Mouse (Mus musculus) cerebral cortex, adult 2 months (tissue): ENCODE data around the gene Zbtb14.

Experiments
- WGBS: fragments of 180-500 bp; shearing (Covaris S2); methylation state at CpG from one replicate; pipeline ENCODE4 v1.1.7; 2018; 5-methylcytosine and 5-hydroxymethylcytosine counted together

The Zbtb14 gene

GRCm38 (mm10) chr17:69382511-69383100 lies at the start of gene Zbtb14:
Gene Zbtb14 (plus strand): TSS chr17:69383050.
- WGBS, result under 1% methylated on average over 72 of the region's 72 CpGs

DNA sequence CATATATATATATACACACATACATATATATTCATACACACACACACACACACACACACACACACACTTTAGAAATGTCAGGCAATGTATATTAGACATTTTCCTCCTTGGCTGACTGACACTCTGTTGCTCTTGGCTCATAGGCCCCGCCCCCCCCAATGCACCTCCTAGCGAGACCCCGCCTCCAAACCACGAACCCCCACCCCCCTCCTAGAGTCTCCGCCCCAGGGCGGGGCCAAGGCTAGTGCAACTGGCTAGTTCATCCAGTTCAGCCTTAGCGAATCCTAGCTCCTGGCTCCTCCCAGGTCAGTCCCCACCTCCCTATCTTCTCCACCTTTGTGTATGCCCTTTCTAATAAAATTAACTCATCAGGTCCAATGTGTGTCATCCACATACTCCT lies 36.8 kb upstream of the Zbtb14 start:
- WGBS, result 92% methylated on average over 7 of the region's 7 CpGs

- WGBS, result 20% methylated on average over 8 of the region's 8 CpGs
These were observed 33.8 kb upstream of the Zbtb14 start for GRCm38 (mm10) chr17:69349014-69349531.

DNA sequence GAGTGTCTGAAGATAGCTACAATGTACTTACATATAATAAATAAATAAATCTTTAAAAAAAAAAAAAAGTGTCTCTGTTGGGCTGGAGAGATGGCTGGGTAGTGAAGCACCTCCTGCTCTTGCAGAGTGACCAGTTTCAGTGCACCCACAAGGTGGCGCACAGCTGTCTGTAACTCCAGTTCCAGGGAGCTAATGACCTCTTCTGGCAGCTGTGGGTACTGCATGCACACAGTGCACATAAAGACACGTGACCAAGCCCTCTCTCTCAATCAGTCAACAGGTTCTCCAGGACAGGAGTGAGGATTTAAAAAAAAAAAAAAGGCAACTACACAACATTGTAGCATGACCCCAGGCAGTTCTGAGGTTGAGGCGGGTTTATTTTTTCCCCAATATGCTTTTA lies 17.8 kb upstream of the Zbtb14 start:
- 89% methylated on average over 3 of the region's 3 CpGs for WGBS

DNA sequence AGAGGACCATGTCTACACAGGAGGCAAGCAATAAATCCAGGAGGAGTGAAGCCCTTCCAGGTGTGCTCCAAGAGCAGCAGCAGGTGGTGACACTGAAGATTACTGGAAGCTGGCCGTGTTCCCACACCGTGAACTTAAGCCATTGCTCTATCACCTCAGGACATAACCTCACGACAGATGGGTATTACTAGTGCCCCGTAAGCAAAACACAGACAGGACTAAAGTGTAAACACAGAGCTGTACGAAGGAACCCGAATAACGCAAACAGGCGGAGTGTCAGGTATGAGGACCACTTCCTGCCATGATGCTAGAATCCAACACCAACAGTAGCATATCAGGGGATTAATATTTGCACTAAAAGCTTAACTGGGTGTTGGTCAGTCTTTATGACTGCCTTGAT lies 2.0 kb upstream of the Zbtb14 start:
- WGBS, result 97% methylated on average over 8 of the region's 8 CpGs

DNA sequence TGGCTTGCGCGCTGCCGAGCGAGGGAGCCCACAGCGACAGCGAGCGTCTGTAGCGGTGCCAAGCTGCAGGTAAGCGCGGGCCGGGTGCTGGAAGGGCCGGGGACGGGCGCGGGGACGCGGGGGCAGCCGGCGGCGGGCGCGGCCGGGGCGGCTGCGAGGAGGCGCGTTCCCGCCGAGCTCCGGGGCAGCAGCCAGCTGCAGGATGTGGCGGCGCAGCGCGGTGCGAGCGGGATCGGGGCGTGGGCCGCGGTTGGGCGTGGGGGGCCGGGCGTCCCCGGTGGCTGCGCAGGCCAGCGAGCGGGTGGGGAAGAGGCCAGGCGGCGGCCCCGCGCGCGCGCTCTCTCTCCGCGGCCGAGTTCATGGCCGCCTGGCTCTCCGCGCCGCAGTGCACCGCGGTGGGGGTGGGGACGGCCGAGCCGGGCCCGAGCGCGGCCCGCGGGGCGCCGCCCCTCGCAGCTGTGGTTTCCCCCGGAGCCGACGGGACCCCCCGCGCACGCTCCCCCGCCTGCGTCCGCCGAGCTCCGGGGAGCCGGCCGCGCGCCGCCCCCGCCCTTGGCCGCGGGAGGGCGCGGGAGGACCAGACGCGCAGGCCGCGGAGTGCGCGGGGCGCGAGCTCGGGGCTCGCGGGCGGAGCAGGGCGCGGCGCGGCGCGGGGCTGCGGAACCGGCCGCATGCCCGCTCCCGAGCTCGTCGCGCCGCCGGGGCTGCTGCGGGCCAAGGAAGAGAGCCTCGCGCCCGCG lies 521 bp downstream of the Zbtb14 start:
- WGBS, result 2% methylated on average over 115 of the region's 128 CpGs

DNA sequence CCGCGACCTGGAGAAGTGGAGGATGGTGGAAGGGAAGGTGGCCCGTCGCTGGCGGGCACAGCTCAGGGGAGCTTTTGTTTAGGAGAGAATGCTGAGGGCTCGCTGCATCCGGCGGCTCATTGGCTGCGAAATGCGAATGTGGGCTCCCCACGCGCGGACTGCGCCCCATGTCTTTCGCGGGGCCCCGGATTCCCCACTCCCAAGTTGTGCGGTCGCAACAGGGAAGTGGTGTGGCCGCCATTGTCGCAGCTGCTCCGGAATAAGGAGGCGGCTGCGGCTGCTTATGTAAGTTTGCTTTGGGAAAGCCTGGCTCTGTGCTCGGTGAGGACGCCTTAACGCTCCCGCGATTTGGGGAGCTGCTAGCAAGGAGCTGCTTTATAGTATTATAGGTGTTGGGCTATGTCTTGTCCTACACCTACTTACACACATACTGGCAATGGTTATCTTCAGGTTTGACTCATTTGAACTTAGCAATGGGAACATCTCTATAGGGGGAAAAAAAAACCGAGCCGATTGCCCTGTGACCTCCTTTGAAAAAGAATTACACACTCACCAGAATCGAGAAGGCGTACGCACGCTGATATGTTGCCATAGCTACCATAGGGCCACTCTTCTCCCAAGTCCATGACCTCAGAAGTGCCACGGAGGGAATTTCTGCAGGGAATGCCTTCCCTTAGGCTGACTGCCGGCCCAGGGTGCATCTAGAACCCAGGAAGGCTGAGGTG lies 1.3 kb downstream of the Zbtb14 start:
- 1% methylated on average over 37 of the region's 37 CpGs for WGBS

DNA sequence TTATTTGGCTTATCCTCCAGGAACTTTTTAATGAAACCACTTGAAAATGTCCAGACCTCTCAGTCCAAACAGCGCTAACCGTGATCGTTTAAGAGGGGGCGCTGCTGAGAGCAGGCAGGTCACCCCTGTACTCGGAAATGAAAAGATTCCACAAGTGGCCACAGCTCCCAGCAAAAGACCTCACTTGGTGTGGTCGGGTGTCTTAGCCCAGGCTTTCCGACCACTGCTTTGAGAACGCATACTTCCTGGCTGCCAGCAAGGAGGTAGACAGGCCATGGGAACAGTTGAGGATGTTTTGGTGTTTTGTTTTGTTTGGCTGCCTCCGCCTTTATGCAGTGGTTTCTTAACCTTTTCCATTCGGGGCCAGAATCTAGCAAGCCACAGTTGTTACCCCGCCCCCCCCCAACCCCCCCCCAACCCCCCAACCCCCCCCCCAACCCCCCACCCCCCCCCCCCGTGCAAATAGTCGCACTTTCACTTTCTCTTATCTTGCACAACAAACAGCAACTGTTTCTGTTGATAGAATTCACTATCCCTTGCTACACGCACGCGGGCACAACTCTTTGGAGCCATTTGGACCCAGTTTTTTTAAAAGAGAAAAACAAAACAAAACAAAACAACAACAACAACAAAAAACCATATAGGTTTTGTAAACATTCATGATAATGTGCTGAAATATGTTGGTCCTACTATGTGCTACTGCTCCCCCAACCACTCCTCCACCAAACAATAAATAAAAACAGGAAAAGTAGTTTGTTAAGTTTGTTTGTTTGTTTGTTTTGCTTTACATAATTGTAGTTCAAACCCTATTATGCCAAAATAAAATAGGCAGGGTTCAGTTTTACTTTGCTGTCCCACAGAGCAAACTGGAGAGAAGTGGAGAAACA lies 13.5 kb downstream of the Zbtb14 start:
- WGBS, result 25% methylated on average over 16 of the region's 16 CpGs

DNA sequence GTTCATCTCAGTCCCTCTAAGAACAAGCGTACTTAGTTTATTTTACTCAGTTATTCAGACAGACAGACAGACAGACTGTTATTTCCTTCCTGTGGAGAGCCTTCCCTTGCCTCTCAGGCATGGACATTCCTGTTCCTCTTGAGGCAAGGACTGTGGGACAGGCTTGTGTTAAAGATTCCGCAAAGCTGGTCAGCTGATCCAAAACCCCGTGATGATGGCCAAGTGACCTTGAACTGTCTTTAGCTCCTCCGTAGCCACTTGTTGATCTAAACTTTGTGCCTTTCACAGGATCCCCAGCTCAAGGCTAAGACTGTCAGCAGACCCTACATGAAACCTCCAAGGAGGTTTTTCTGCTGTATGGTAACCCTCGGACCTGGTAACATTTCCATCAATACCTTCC lies 14.3 kb downstream of the Zbtb14 start:
- WGBS, result 58% methylated on average over 5 of the region's 5 CpGs

DNA sequence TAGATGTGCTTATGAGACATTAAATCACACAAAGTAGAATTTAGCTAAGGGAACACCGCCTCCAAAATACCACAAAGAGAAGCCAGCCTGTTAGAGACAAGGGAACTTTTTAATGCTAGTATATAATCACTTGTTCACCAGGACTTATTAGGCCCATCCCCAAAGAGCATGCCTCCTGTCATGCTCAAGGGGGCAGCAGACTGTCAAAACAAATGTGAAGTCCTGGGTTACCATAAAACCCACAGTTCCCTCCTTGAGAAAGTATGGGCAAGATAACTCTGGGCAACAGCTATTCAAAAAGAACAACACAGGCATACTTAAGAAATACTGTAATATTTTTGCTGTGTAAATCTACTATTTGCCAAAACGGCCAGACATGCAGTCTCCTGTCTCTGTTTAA lies 18.3 kb downstream of the Zbtb14 start:
- 76% methylated on average over 2 of the region's 2 CpGs for WGBS

DNA sequence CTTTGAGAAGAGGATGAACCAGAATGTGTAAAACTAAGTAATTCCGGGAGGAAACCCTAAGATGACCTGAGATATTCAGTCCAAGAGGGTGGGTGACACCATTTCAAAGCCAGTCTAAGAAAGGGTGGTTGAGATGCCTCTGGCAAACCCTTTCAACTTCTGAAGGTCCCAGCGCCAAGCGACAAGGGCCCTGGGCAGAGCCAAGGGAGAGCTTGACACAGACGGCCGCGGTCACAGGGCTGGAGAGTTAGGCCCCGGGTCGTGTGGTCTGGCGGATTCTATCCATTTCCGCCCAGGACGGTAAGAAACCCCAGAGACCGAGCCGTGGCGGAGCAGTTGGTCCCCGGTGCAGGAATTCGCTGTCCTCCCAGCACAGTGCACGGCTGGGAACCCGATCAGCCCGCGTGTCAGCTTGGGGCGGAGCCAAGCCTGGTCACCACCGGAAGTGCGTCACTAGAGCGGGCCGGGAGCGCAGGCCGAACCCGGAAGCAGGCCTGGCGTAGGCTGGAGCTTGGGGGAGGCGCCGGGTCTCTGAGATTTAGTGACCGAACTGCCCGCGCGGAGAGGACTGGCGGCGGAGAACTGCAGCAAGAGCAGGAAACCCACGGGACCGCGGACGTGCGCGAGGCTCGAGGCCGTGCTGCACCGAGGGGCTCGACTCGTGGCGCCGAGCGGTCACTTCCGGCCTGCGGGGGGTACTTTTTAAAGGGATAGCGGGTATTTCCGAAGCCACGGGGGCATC lies 34.2 kb downstream of the Zbtb14 start:
- 0% methylated on average over 56 of the region's 56 CpGs for WGBS

DNA sequence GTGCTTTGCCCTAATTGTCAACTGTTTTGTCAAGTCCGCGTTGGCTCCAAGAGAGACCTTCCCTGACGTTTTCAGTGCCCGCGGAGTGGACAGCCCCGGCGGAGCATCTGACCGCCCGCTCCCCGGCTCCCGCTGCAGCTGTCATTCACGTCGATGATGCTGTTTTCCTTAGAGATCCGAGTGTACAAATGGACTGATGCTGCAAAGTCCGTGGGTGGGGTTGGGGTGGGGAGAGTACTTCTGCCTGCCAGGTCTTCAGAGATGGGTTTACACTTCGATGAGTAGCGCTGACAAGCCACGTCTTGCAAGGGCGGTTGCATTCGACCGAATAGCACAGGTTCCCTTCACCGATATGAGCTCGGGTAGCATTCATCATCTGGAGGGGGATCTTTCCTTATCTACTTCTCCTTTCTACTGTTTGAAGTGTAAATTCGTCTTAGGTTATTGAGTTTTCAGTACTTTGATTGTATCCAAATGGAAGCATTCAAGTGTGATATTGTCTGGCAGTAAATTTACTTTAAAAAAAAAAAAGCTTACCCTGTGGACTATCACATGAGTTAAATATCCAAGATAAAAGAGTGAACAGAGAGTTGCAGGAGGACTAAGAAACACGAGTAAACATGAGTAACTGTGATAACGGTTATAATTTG lies 35.0 kb downstream of the Zbtb14 start:
- WGBS, result 2% methylated on average over 26 of the region's 26 CpGs

DNA sequence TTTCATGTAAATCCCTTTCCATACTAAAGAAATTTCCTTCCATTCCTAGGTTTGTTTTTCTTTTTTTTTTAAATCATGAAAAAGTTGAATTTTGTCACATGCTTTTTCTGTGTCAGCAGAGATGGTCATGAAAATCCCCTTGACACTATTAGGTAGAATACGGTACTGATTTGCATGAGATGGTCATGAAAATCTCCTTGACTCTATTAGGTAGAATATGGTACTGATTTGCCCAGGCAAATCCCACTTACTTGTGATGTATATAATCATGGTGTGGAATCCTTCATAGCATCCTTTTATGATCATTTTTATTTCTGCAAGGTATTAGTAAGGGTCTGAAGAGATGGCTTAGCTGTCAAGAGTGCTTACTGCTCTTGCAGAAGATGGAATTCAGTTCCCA lies 38.7 kb downstream of the Zbtb14 start:
- WGBS, result 6% methylated on average over 1 of the region's 1 CpGs

DNA sequence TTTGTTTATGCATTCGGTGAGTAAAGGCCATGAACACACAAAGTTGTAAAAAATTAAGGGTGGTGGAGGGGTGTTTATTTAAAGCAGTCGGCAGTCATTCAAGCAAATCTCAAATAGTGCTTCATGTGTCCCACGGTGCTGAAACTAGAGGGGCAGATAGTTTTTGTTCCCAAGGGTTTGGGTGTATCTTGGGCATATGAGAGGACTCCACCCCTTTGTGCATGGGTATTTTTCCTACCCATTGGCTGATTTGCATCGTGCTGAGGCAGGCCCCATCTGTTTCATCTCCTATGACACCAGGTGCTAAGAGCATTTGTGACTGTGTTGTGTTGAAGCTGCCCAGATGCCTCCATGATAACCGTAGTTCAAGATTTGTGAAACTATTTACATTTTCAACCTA lies 55.0 kb downstream of the Zbtb14 start:
- 71% methylated on average over 5 of the region's 5 CpGs for WGBS

DNA sequence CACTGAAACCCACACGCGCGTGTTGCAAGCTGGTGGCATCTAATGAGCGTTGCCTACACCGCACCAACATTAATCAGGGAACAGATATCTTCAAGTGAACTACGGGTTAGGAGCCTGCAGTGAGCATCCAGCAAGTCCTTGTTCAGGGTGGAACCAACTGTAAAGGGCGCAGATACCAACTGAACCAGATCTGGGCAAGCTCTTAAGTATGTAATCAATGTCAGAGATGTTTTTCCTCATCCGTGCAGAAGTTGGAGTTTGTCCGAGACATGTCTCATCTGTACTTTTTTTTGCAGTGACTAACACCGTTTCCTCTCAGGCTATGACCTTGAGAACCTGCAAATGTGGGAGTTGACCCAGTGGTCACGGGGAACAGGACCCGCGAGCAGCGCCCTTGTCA lies 55.6 kb downstream of the Zbtb14 start:
- 41% methylated on average over 14 of the region's 14 CpGs for WGBS

GRCm38 (mm10) chr17:69438990-69439491 lies 56.2 kb downstream of the Zbtb14 start, which contains the start of gene Akain1:
Gene Akain1 (plus strand): TSS chr17:69439326.
- WGBS, result under 1% methylated on average over 44 of the region's 44 CpGs

- WGBS, result 2% methylated on average over 52 of the region's 52 CpGs
These were observed 57.0 kb downstream of the Zbtb14 start for GRCm38 (mm10) chr17:69439571-69440480.
